Mouse (Mus musculus) neural tube, embryonic 14.5 days (tissue): Measurements from ENCODE around the gene Mlkl. TPM values are rescaled to one million over a fixed set of nuclear protein-coding genes. Genes with fewer than 3 reads are reported as not detected.
"Not testable (repeated sequence)": the region's sequence is repeated elsewhere in the genome, so short reads cannot be mapped to it uniquely, and the experiment has no call there.

Experiments used
- ATAC-seq: fragments of 200-750 bp; cut with Nextera tagmentation; 2 replicates; pipeline ENCODE4 v1.8.0; 2017; ENCODE audit warnings: low read depth, mild to moderate bottlenecking, moderate TSS enrichment, moderate library complexity
- H3K27ac ChIP-seq: fragments of 300-500 bp; sonication (generic); 2 replicates; pipeline ENCODE4 v1.5.1; 2014; ENCODE audit warnings: low read depth, mild to moderate bottlenecking, control low read depth, low read length, moderate library complexity, mixed read lengths
- H3K27me3 ChIP-seq: fragments of 300-500 bp; sonication (generic); 2 replicates; pipeline ENCODE4 v1.6.1; 2014; ENCODE audit warnings: low read length; ENCODE audit not compliant: control insufficient read depth, insufficient read depth
- H3K36me3 ChIP-seq: fragments of 300-500 bp; sonication (generic); 2 replicates; pipeline ENCODE4 v1.6.1; 2014; ENCODE audit warnings: low read length, mixed read lengths; ENCODE audit not compliant: control insufficient read depth, insufficient read depth
- H3K4me1 ChIP-seq: fragments of 300-500 bp; sonication (generic); 2 replicates; pipeline ENCODE4 v1.6.1; 2014; ENCODE audit warnings: low read length; ENCODE audit not compliant: control insufficient read depth, insufficient read depth
- H3K4me2 ChIP-seq: fragments of 300-500 bp; sonication (generic); 2 replicates; pipeline ENCODE4 v1.6.1; 2014; ENCODE audit warnings: mild to moderate bottlenecking, low read depth, low read length, control low read depth
- H3K4me3 ChIP-seq: fragments of 300-500 bp; sonication (generic); 2 replicates; pipeline ENCODE4 v1.5.1; 2014; ENCODE audit warnings: low read depth, low read length, control low read depth, mixed read lengths
- H3K9ac ChIP-seq: fragments of 300-500 bp; sonication (generic); replicated peaks from 2 replicates; pipeline ENCODE4 v1.6.1; 2014; ENCODE audit warnings: low read depth, mild to moderate bottlenecking, control low read depth, low read length, mixed read lengths
- H3K9me3 ChIP-seq: fragments of 300-500 bp; sonication (generic); 2 replicates; pipeline ENCODE4 v1.6.1; 2016; ENCODE audit warnings: low read length; ENCODE audit not compliant: control insufficient read depth
- WGBS: fragments of 180-500 bp; shearing (Covaris S2); extraction: QIAGEN DNeasy Blood & Tissue Kit; methylation state at CpG from one replicate; pipeline ENCODE4 v1.1.7; 2014; 5-methylcytosine and 5-hydroxymethylcytosine counted together
- polyA plus RNA-seq: library from polyadenylated mRNA; unstranded; fragments of >200 nt; fragmentation: Nextera tagmentation; extraction: Ambion mirVana; gene quantifications from 2 replicates; pipeline ENCODE4 v1.2.1, GENCODE M21; 2014

Mlkl gene
- polyA plus RNA-seq, 1 experiment from 2014 or later: not detected

DNA sequence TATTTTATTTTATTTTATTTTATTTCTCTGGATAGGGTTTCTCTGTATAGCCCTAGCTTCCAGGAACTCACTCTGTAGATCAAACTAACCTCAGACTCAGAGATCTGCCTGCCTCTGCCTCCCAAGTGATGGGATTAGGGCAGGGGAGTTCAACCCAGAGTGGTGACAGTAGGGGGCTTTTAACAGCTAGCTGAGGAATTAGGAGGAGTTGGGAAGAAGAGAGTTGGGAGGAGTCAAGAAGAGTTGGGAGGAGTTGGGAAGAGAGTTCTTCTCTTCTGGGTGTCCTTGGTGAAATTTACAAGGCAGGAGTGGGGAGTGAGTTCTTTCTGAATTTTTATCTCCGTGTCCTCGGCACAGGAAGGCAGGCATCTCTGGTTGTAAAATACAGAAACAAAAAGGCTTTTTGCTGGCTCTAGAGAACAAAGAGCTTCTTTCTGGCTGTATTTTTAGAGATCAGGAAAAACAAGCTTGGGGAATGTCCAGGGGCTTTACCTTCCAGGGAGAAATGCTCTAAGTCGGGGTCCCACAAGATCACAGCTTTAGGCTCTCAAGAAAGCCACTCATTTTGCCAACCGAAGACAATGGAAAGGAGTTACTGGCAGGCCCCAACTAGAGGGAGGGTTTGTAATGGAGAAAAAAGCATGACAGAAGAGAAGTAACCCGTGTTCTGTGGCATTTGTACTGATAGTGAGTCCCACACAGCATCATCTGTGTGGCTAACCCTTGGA, 34.7 kb downstream of the Mlkl start:
- not testable (repeated sequence) for ATAC-seq, H3K4me1 ChIP-seq, H3K4me2 ChIP-seq, H3K4me3 ChIP-seq, H3K27ac ChIP-seq, H3K9me3 ChIP-seq, H3K27me3 ChIP-seq, H3K36me3 ChIP-seq, H3K9ac ChIP-seq
- 67% methylated on average over 4 of the region's 5 CpGs for WGBS

DNA sequence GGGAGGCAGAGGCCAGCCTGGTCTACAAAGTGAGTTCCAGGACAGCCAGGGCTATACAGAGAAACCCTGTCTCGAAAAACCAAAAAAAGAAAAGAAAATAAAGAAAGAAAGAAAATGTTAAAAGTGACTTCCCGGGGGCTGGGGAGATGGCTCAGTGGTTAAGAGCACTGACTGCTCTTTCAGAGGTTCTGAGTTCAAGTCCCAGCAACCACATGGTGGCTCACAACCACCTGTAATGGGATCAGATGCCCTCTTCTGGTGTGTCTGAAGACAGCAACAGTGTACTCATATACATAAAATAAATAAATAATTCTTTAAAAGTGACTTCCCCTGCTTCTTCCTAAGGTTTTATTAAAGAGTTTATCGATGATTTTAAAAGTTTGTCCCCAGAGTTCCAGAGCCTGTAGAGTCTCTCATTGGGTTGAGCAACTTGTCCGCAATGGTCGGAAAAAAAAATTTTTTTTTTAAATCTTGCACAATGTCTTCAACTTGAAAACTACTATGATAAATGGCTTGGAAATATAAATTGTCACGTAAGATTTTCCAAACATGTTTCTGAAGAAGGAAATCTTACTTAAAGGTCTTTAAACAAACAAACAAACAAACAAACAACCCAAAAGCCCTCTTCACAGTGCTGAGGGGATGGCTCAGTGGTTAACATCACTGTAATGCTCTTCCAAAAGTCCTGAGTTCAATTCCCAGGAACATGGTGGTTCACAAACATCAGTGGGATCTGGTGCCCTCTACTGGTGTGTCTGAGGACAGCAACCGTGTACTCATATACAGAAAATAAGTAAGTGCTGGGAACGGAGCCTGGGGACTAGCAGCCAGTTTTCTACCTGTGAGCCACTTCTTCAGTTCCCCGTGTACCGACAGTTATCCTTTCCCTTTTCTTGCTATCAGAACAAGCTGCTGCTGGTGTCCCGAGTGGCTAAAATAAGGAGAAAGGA, 37.1 kb downstream of the Mlkl start:
- no peak for ATAC-seq
- Histone ChIP-seq H3K9ac (no peak overlapping the region), H3K4me2 (peak overlapping the region; percentile 30; the same call in 1 of the 2 replicates), H3K27me3 (no peaks in the 10 kb centered on the region), H3K36me3 (no peaks in the 10 kb centered on the region), H3K9me3 (no peaks in the 10 kb centered on the region), H3K27ac (no peak overlapping the region), H3K4me3 (no peak overlapping the region), H3K4me1 (peaks cover 2% of the 10 kb centered on the region; the same call in 1 of the 2 replicates)
- 69% methylated on average over 11 of the region's 11 CpGs for WGBS

DNA sequence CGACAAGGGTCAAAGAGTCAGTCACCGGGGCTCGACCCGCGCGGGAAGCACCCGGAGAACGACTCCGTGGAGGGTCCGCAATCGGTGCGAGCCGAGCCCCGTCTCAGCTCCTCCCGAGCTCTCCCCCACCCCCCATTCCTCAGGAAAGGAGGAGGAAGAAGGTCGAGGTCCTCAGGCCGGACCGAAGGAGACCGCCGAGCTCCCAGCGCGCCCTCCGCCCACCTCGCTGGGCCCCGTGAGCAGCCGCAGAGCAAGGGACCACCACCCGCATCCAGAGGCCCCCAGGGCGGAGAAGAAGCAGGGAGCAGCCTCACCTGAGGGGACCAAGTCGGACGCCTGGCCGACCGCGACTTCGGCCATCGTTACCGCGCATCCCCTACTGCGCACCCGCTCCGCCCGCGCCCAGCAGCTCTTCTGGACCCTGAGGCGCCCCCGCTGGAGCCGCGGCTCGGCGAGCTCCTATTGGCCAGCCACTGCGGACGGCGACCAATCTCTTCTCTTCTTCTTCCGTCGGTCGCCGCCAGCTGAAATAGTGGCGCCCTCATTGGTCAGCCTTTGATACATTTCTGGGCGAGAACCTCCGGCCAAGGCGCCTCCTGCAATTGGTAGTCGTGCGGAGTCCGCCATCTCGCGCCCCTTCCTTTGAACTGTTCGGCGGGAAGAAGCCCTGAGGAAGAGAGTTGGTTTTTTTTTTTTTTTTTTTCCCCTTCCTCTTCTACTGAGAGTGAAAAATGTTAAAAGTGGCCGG, 38.0 kb downstream of the Mlkl start, which contains the start of gene Rfwd3:
Rfwd3 (minus strand) TSS at position 402 of the 748 bp plus-strand sequence.
- WGBS: under 1% methylated on average over 65 of the region's 67 CpGs
- Histone ChIP-seq H3K4me1 (peaks cover 2% of the 10 kb centered on the region; the same call in 1 of the 2 replicates), H3K9me3 (no peaks in the 10 kb centered on the region), H3K27ac (peak within 1 kb of the TSS; percentile 48; the same call in 1 of the 2 replicates), H3K9ac (peak within 1 kb of the TSS; percentile 72), H3K4me2 (peak within 1 kb of the TSS; percentile 80), H3K36me3 (no peaks in the 10 kb centered on the region), H3K27me3 (no peaks in the 10 kb centered on the region), H3K4me3 (peak within 1 kb of the TSS; percentile 90)
- ATAC-seq: peak; percentile 100

- under 1% methylated on average over 28 of the region's 28 CpGs for WGBS
- ATAC-seq: no peak
- Histone ChIP-seq H3K27me3 (no peaks in the 10 kb centered on the region), H3K4me3 (peak overlapping the region; percentile 90), H3K36me3 (no peaks in the 10 kb centered on the region), H3K4me1 (peaks cover 2% of the 10 kb centered on the region; the same call in 1 of the 2 replicates), H3K9me3 (no peaks in the 10 kb centered on the region), H3K27ac (0 out of 2 replicates have a peak overlapping the region, but pooled peaks have one; percentile 48), H3K9ac (peak overlapping the region; percentile 72), H3K4me2 (peak overlapping the region; percentile 80)
These were observed 38.6 kb downstream of the Mlkl start for GRCm38 (mm10) chr8:111299363-111299820.

GRCm38 (mm10) chr8:111298011-111298410, 40.0 kb downstream of the Mlkl start:
- no peaks in the 10 kb centered on the region for H3K27me3 ChIP-seq
- H3K4me3 ChIP-seq: no peak overlapping the region
- no peak for ATAC-seq
- H3K4me1 ChIP-seq: peaks cover 2% of the 10 kb centered on the region; the same call in 1 of the 2 replicates
- H3K4me2 ChIP-seq: no peak overlapping the region
- no peak overlapping the region for H3K9ac ChIP-seq
- H3K27ac ChIP-seq: no peak overlapping the region
- no peaks in the 10 kb centered on the region for H3K9me3 ChIP-seq
- peaks cover 8% of the 10 kb centered on the region; the same call in 1 of the 2 replicates for H3K36me3 ChIP-seq
- 94% methylated on average over 1 of the region's 1 CpGs for WGBS

DNA sequence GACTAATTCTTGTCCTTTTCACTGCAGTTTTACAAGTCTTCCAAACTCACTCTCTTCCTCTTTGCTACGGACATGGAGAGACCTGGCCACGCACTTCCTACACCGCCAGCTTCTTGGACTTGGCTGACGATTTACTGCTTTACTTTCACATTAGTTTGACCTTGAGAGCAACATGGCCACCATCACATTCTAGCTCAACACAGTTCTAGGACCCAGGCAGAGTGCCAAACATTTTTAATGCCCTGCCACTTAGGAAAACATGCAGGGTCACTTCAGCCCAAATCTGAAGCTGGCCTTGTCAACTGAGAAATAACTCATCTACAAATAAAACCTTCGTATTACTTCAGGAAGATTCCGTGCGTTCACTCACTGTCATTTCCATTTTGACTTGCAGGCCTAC, 46.2 kb downstream of the Mlkl start:
- no peak for ATAC-seq
- 89% methylated on average over 7 of the region's 7 CpGs for WGBS

GRCm38 (mm10) chr8:111290586-111290985, 47.4 kb downstream of the Mlkl start:
- H3K4me2 ChIP-seq: no peak overlapping the region
- no peak overlapping the region for H3K9ac ChIP-seq
- H3K9me3 ChIP-seq: no peaks in the 10 kb centered on the region
- no peaks in the 10 kb centered on the region for H3K4me1 ChIP-seq
- no peak for ATAC-seq
- peaks cover 47% of the 10 kb centered on the region for H3K36me3 ChIP-seq
- WGBS: 98% methylated on average over 7 of the region's 7 CpGs
- no peaks in the 10 kb centered on the region for H3K27me3 ChIP-seq
- H3K4me3 ChIP-seq: no peak overlapping the region
- no peak overlapping the region for H3K27ac ChIP-seq

More for the DNA sequence above, 46.2 kb downstream of the Mlkl start:
- Histone ChIP-seq H3K27me3 (no peaks in the 10 kb centered on the region), H3K9ac (no peak overlapping the region), H3K4me3 (no peak overlapping the region), H3K4me2 (no peak overlapping the region), H3K9me3 (no peaks in the 10 kb centered on the region), H3K27ac (no peak overlapping the region), H3K36me3 (peaks cover 36% of the 10 kb centered on the region), H3K4me1 (no peaks in the 10 kb centered on the region)

DNA sequence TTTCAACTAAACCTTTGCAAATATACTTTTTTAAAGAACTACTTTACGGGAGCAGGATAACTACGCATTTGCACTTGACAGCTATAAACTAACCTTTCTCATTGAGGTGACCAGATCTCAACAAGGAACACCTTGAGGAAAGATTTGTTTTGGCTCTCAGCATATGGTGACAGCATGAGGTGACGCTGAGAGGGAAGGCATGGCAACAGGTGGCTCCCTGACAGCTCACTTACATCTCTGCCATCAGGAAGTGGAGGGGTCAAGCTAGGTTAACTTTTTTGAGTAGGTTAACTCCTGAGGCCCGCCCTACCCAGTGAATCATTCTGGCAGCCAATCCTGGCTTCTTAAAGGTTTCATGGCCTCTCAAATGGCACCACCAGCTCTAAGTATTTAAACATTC, 52.4 kb downstream of the Mlkl start:
- no peak for ATAC-seq
- peaks cover 53% of the 10 kb centered on the region for H3K36me3 ChIP-seq
- H3K9ac ChIP-seq: no peak overlapping the region
- H3K4me1 ChIP-seq: no peaks in the 10 kb centered on the region
- no peaks in the 10 kb centered on the region for H3K9me3 ChIP-seq
- H3K27ac ChIP-seq: no peak overlapping the region
- no peak overlapping the region for H3K4me3 ChIP-seq
- H3K27me3 ChIP-seq: no peaks in the 10 kb centered on the region
- no peak overlapping the region for H3K4me2 ChIP-seq
- 92% methylated on average over 4 of the region's 4 CpGs for WGBS
